Mouse (Mus musculus): ENCODE results near the gene Timm17a. TPM values are rescaled to one million over a fixed set of nuclear protein-coding genes. Genes with fewer than 3 reads are reported as not detected.

The Timm17a gene
- polyA plus RNA-seq, 1 experiment from 2014 or later = 200 TPM

Other genes starting within 250 kb of the Timm17a start
- gene Lgr6, start 208.5 kb downstream of the Timm17a start, polyA plus RNA-seq (2016; fragmentation: Nextera tagmentation; extraction: Ambion mirVana) = 0.06 and 0.17 TPM in 2 replicates
- gene Ptpn7, start 181.1 kb downstream of the Timm17a start, polyA plus RNA-seq (2016; fragmentation: Nextera tagmentation; extraction: Ambion mirVana) = 1.3 and 2.4 TPM in 2 replicates
- 46.5 and 67.6 TPM in 2 replicates for gene Arl8a, start 167.0 kb downstream of the Timm17a start, polyA plus RNA-seq (2016; fragmentation: Nextera tagmentation; extraction: Ambion mirVana)
- not detected in 2 replicates for gene Gpr37l1, start 146.1 kb downstream of the Timm17a start, polyA plus RNA-seq (2016; fragmentation: Nextera tagmentation; extraction: Ambion mirVana)
- gene Elf3, start 55.2 kb downstream of the Timm17a start, polyA plus RNA-seq (2016; fragmentation: Nextera tagmentation; extraction: Ambion mirVana) = 0.77 and 1.6 TPM in 2 replicates
- gene Rnpep, start 29.7 kb downstream of the Timm17a start, polyA plus RNA-seq (2016; fragmentation: Nextera tagmentation; extraction: Ambion mirVana) = 94.7 and 97.5 TPM in 2 replicates
- gene Lmod1, start 11.0 kb upstream of the Timm17a start, polyA plus RNA-seq (2016; fragmentation: Nextera tagmentation; extraction: Ambion mirVana) = 0.46 and 0.62 TPM in 2 replicates
- 66.3 and 81.3 TPM in 2 replicates for gene Shisa4, start 61.5 kb upstream of the Timm17a start, polyA plus RNA-seq (2016; fragmentation: Nextera tagmentation; extraction: Ambion mirVana)
- 179 and 191 TPM in 2 replicates for gene Ipo9, start 116.7 kb upstream of the Timm17a start, polyA plus RNA-seq (2016; fragmentation: Nextera tagmentation; extraction: Ambion mirVana)

Data from midbrain, embryonic 10.5 days (tissue).